Mouse (Mus musculus) urinary bladder, postnatal 14 days (tissue): Measurements from ENCODE around the gene Pcp4l1.

Source experiments
- DNase-seq: peaks from one replicate; pipeline ENCODE4 v3.0.0; 2021; ENCODE audit warnings: low spot score

The Pcp4l1 gene

GRCm38 (mm10) chr1:171221281-171222193 is 25.5 kb upstream of the Pcp4l1 start:
- peak; percentile 25 for DNase-seq

GRCm38 (mm10) chr1:171220871-171221270 is 24.8 kb upstream of the Pcp4l1 start:
- DNase-seq = peak; percentile 86

GRCm38 (mm10) chr1:171216241-171216955 is 20.3 kb upstream of the Pcp4l1 start:
- no peak for DNase-seq

- no peak for DNase-seq
Measured at GRCm38 (mm10) chr1:171213801-171214496, 17.9 kb upstream of the Pcp4l1 start, which contains the start of gene Nr1i3. TSS of gene Nr1i3 (plus strand) at chr1:171213970.

GRCm38 (mm10) chr1:171212854-171213253 is 16.8 kb upstream of the Pcp4l1 start:
- DNase-seq = no peak

GRCm38 (mm10) chr1:171209409-171209808 is 13.3 kb upstream of the Pcp4l1 start:
- no peak for DNase-seq

GRCm38 (mm10) chr1:171205704-171206493 is 9.8 kb upstream of the Pcp4l1 start:
- no peak for DNase-seq

- DNase-seq = no peak
Measured at GRCm38 (mm10) chr1:171204249-171204644, 8.2 kb upstream of the Pcp4l1 start.

GRCm38 (mm10) chr1:171203471-171204248 is 7.6 kb upstream of the Pcp4l1 start:
- no peak for DNase-seq

- no peak for DNase-seq
Measured at GRCm38 (mm10) chr1:171200769-171201168, 4.7 kb upstream of the Pcp4l1 start.

- DNase-seq = no peak
Measured at GRCm38 (mm10) chr1:171199532-171199931, 3.5 kb upstream of the Pcp4l1 start.

- no peak for DNase-seq
Measured at GRCm38 (mm10) chr1:171195046-171195822, 834 bp downstream of the Pcp4l1 start.

GRCm38 (mm10) chr1:171193911-171194830 is 1.9 kb downstream of the Pcp4l1 start:
- no peak for DNase-seq

- DNase-seq = no peak
Measured at GRCm38 (mm10) chr1:171193093-171193840, 2.8 kb downstream of the Pcp4l1 start.

GRCm38 (mm10) chr1:171192283-171192682 is 3.8 kb downstream of the Pcp4l1 start:
- no peak for DNase-seq

- DNase-seq = no peak
Measured at GRCm38 (mm10) chr1:171190832-171191231, 5.2 kb downstream of the Pcp4l1 start.

GRCm38 (mm10) chr1:171189476-171190114 is 6.5 kb downstream of the Pcp4l1 start:
- DNase-seq = no peak

- DNase-seq = no peak
Measured at GRCm38 (mm10) chr1:171189046-171189445, 7.0 kb downstream of the Pcp4l1 start.
